Mouse (Mus musculus) hindbrain, embryonic 14.5 days (tissue): Measurements from ENCODE around the gene Dennd5b. TPM values are rescaled to one million over a fixed set of nuclear protein-coding genes. Genes with fewer than 3 reads are reported as not detected.

Experiments
- ATAC-seq: fragments of 200-750 bp; cut with Nextera tagmentation; 2 replicates; pipeline ENCODE4 v1.8.0; 2017; ENCODE audit warnings: moderate number of reproducible peaks, mild to moderate bottlenecking, moderate TSS enrichment, moderate library complexity; ENCODE audit not compliant: low FRiP score
- DNase-seq: peaks from one replicate; pipeline ENCODE4 v3.0.0-alpha.2; 2015; ENCODE audit warnings: low spot score
- H3K27ac ChIP-seq: fragments of 300-500 bp; sonication (generic); 2 replicates; pipeline ENCODE4 v1.5.1; 2014; ENCODE audit warnings: mild to moderate bottlenecking, moderate library complexity
- H3K27me3 ChIP-seq: fragments of 300-500 bp; sonication (generic); 2 replicates; pipeline ENCODE4 v1.6.1; 2014; ENCODE audit warnings: mild to moderate bottlenecking, low read length, mixed read lengths; ENCODE audit not compliant: control insufficient read depth, insufficient read depth
- H3K36me3 ChIP-seq: fragments of 300-500 bp; sonication (generic); replicated peaks from 2 replicates; pipeline ENCODE4 v1.6.1; 2014; ENCODE audit not compliant: control insufficient read depth, insufficient read depth
- H3K4me1 ChIP-seq: fragments of 300-500 bp; sonication (generic); replicated peaks from 2 replicates; pipeline ENCODE4 v1.6.1; 2014; ENCODE audit warnings: antibody characterized with exemption, low read length, mixed read lengths; ENCODE audit not compliant: control insufficient read depth, insufficient read depth
- H3K4me2 ChIP-seq: fragments of 300-500 bp; sonication (generic); replicated peaks from 2 replicates; pipeline ENCODE4 v1.6.1; 2014; ENCODE audit warnings: mild to moderate bottlenecking, moderate library complexity
- H3K4me3 ChIP-seq: fragments of 300-500 bp; sonication (generic); replicated peaks from 2 replicates; pipeline ENCODE4 v1.5.1; 2014; ENCODE audit warnings: mild to moderate bottlenecking, low read length
- H3K9ac ChIP-seq: fragments of 300-500 bp; sonication (generic); 2 replicates; pipeline ENCODE4 v1.6.1; 2014
- H3K9me3 ChIP-seq: fragments of 300-500 bp; sonication (generic); 2 replicates; pipeline ENCODE4 v1.6.1; 2016; ENCODE audit warnings: low read length; ENCODE audit not compliant: control insufficient read depth
- WGBS: fragments of 180-500 bp; shearing (Covaris S2); extraction: QIAGEN DNeasy Blood & Tissue Kit; methylation state at CpG from one replicate; pipeline ENCODE4 v1.1.7; 2014; 5-methylcytosine and 5-hydroxymethylcytosine counted together
- polyA plus RNA-seq: library from polyadenylated mRNA; unstranded; fragments of >200 nt; fragmentation: Nextera tagmentation; extraction: Ambion mirVana; gene quantifications from 2 replicates; pipeline ENCODE4 v1.2.1, GENCODE M21; 2014

Dennd5b gene
- polyA plus RNA-seq, 1 experiment from 2014 or later = 21.1 TPM

DNA sequence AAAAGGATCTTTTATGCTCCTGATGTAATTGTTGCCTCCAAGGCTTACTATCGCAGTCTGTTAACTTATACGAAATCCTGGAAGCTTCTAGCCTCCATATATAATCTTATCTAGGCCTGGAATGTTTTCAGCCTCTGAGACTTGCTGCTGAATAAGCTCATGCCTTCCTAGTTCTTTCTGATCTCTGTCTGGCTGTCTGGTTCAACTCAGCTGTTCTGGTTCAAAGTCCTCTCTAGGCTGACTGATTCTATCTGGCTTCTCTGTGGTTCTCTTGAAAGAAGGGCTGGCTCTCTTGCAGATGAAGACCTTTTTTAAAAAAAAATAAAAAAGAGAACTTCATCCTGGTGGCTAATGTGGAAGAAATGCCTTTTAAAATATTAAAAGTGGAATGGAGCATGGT is 128.6 kb downstream of the Dennd5b start:
- Histone ChIP-seq H3K4me2 (no peak overlapping the region), H3K4me1 (no peaks in the 10 kb centered on the region), H3K36me3 (no peaks in the 10 kb centered on the region), H3K27me3 (no peaks in the 10 kb centered on the region), H3K9me3 (no peaks in the 10 kb centered on the region), H3K4me3 (no peak overlapping the region), H3K27ac (no peak overlapping the region), H3K9ac (no peak overlapping the region)
- no peak for DNase-seq
- ATAC-seq = no peak
- 84% methylated on average over 2 of the region's 2 CpGs for WGBS

- Histone ChIP-seq H3K36me3 (no peaks in the 10 kb centered on the region), H3K27ac (no peak overlapping the region), H3K27me3 (no peaks in the 10 kb centered on the region), H3K4me3 (no peak overlapping the region), H3K4me1 (no peaks in the 10 kb centered on the region), H3K9me3 (no peaks in the 10 kb centered on the region), H3K9ac (no peak overlapping the region), H3K4me2 (no peak overlapping the region)
- ATAC-seq (no peak), DNase-seq (no peak)
- 27% methylated on average over 9 of the region's 9 CpGs for WGBS
Measured at GRCm38 (mm10) chr6:148972059-148972848, 129.2 kb downstream of the Dennd5b start.

- whole genome bisulfite sequencing = 35% methylated on average over 9 of the region's 9 CpGs
- Histone ChIP-seq H3K4me3 (no peak overlapping the region), H3K9ac (no peak overlapping the region), H3K4me1 (no peaks in the 10 kb centered on the region), H3K4me2 (no peak overlapping the region), H3K27me3 (no peaks in the 10 kb centered on the region), H3K27ac (no peak overlapping the region), H3K9me3 (no peaks in the 10 kb centered on the region), H3K36me3 (no peaks in the 10 kb centered on the region)
- DNase-seq (no peak), ATAC-seq (no peak)
Measured at GRCm38 (mm10) chr6:148971385-148971940, 130.0 kb downstream of the Dennd5b start.

DNA sequence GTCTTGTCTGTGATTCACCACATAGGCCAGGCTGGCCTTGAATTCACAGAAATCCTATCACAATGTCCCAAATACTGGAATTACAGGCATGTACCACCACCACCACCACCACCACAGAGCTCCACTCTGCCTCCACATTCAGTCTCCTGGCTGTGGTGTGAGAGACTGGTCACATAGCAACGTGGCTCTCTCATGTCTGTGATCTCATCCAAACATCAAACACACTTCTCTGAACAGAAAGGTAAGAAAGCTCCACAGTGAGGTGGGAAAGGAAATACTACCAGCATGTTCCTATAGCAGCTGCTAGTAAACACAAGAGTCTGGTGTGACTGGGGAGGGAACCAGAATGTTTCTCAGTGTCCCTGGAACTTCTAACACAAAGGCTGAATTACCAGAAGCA is 140.2 kb downstream of the Dennd5b start:
- no peaks in the 10 kb centered on the region for H3K9me3 ChIP-seq
- WGBS = 65% methylated on average over 1 of the region's 1 CpGs
- DNase-seq (no peak), ATAC-seq (no peak)
- no peaks in the 10 kb centered on the region for H3K4me1 ChIP-seq
- H3K27ac ChIP-seq = no peak overlapping the region
- H3K27me3 ChIP-seq = no peaks in the 10 kb centered on the region
- no peak overlapping the region for H3K9ac ChIP-seq
- no peak overlapping the region for H3K4me2 ChIP-seq
- no peaks in the 10 kb centered on the region for H3K36me3 ChIP-seq
- H3K4me3 ChIP-seq = no peak overlapping the region

DNA sequence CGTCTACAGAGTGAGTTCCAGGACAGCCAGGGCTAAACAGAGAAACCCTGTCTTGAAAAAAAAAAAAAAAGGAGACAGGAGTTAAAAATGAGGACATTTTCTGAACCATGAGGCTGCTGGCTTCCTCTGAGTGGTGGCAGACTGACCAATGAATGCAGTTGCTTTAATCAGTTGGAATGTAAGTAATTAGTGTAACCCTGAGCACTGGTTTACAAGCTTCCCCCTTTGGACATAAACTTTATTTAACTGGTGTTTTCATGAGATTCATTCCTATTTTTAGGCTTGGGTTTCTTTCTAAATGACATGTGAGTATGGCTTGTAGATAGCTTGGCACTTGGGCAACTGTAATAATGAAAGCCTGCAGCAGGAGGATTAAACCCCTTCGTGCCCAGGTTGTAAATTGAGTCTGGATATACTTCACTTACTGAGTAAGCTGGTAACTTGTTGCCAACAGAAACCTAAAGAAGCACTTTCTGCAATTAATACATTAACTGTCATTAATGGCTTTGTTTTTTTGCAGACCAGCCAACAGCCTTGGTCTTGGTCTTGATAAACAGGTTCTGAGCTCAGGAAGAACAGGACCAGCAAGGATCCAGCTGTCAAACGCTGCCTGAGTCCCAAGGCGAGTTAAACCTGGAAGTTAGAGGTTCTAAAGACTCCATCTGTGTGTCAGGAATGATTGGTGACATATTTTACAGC is 141.8 kb downstream of the Dennd5b start:
- Histone ChIP-seq H3K4me1 (no peaks in the 10 kb centered on the region), H3K9ac (no peak overlapping the region), H3K27ac (no peak overlapping the region), H3K27me3 (no peaks in the 10 kb centered on the region), H3K36me3 (no peaks in the 10 kb centered on the region), H3K4me2 (no peak overlapping the region), H3K9me3 (no peaks in the 10 kb centered on the region), H3K4me3 (no peak overlapping the region)
- no peak for ATAC-seq
- DNase-seq = no peak
- 76% methylated on average over 4 of the region's 4 CpGs for WGBS

- Histone ChIP-seq H3K4me1 (no peaks in the 10 kb centered on the region), H3K9ac (no peak overlapping the region), H3K4me2 (no peak overlapping the region), H3K27me3 (no peaks in the 10 kb centered on the region), H3K9me3 (no peaks in the 10 kb centered on the region), H3K4me3 (no peak overlapping the region), H3K27ac (no peak overlapping the region), H3K36me3 (no peaks in the 10 kb centered on the region)
- ATAC-seq = no peak
- DNase-seq = no peak
- 91% methylated on average over 1 of the region's 1 CpGs for WGBS
Measured at GRCm38 (mm10) chr6:148958712-148959111, 142.8 kb downstream of the Dennd5b start.

GRCm38 (mm10) chr6:148957046-148957445 is 144.4 kb downstream of the Dennd5b start:
- H3K9me3 ChIP-seq = no peaks in the 10 kb centered on the region
- WGBS = 75% methylated on average over 3 of the region's 3 CpGs
- no peak overlapping the region for H3K4me3 ChIP-seq
- no peak overlapping the region for H3K4me2 ChIP-seq
- H3K4me1 ChIP-seq = no peaks in the 10 kb centered on the region
- no peaks in the 10 kb centered on the region for H3K27me3 ChIP-seq
- H3K36me3 ChIP-seq = no peaks in the 10 kb centered on the region
- no peak overlapping the region for H3K9ac ChIP-seq
- H3K27ac ChIP-seq = no peak overlapping the region
- DNase-seq (no peak), ATAC-seq (no peak)

GRCm38 (mm10) chr6:148955641-148956420 is 145.6 kb downstream of the Dennd5b start:
- Histone ChIP-seq H3K9ac (no peak overlapping the region), H3K9me3 (no peaks in the 10 kb centered on the region), H3K27ac (no peak overlapping the region), H3K4me2 (no peak overlapping the region), H3K36me3 (no peaks in the 10 kb centered on the region), H3K27me3 (no peaks in the 10 kb centered on the region), H3K4me3 (no peak overlapping the region), H3K4me1 (no peaks in the 10 kb centered on the region)
- no peak for ATAC-seq
- DNase-seq = no peak

- Histone ChIP-seq H3K9me3 (no peaks in the 10 kb centered on the region), H3K4me2 (peak overlapping the region; percentile 65), H3K4me1 (peaks cover 10% of the 10 kb centered on the region), H3K9ac (peak overlapping the region; percentile 70), H3K27me3 (no peaks in the 10 kb centered on the region), H3K27ac (peak overlapping the region; percentile 83), H3K36me3 (no peaks in the 10 kb centered on the region), H3K4me3 (peak overlapping the region; percentile 86)
- WGBS = 25% methylated on average over 11 of the region's 11 CpGs
- DNase-seq = no peak
- ATAC-seq = no peak; the same call in 1 of the 2 replicates
Measured at GRCm38 (mm10) chr6:148946881-148947405, 154.5 kb downstream of the Dennd5b start.
